Comparison of ENCODE assay signal across 8 mouse cellular contexts in genomic region chr15:102421437-102421836, GRCm38 (mm10). TPM values are rescaled to one million over a fixed set of nuclear protein-coding genes. Genes with fewer than 3 reads are reported as not detected.
DNase-seq lines count a peak whose midpoint lies in the region; ATAC-seq and TF ChIP-seq lines count a peak whose summit lies in the region.

No protein-coding gene starts in this region.

- DNase-seq in hindbrain, embryonic 11.5 days (ENCODE audit: low spot score), result peak; percentile 69
- peak; percentile 48 for DNase-seq in thymus, adult 2 months
- no peak for DNase-seq in thymus, postnatal 36 days
- peak; percentile 50 for DNase-seq in c-Kit-negative CD71-positive TER-119-positive erythroid progenitor cells, embryonic 14.5 days (ENCODE audit: low read depth, low spot score)
- peak; percentile 70 for DNase-seq in lung, postnatal 25 days (ENCODE audit: low spot score)
- no peak for DNase-seq in urinary bladder, postnatal 10 days (ENCODE audit: low spot score)
- no peak for DNase-seq in adrenal gland, adult 8-10 months

- H3K27me3 ChIP-seq in hindbrain, embryonic 11.5 days (ENCODE audit: control insufficient read depth, insufficient read depth, low read length), result no peaks in the 10 kb centered on the region
- no peaks in the 10 kb centered on the region for H3K27me3 ChIP-seq in hindbrain, embryonic 13.5 days
- H3K27me3 ChIP-seq in thymus, adult 2 months (ENCODE audit: control insufficient read depth, insufficient read depth, low read length), result no peaks in the 10 kb centered on the region

- TF ChIP-seq POLR2A in thymus, adult 2 months (IDR thresholded peaks at IDR 0.05; ENCODE audit: control insufficient read depth, extremely low read depth, insufficient read depth, low read length, poor library complexity), result no peak

- H3K36me3 ChIP-seq in hindbrain, embryonic 11.5 days (ENCODE audit: control insufficient read depth, insufficient read depth, low read length), result no peaks in the 10 kb centered on the region
- H3K36me3 ChIP-seq in hindbrain, embryonic 13.5 days, result peaks cover 24% of the 10 kb centered on the region
- H3K36me3 ChIP-seq in thymus, adult 2 months (ENCODE audit: control insufficient read depth, insufficient read depth, low read length), result peaks cover 24% of the 10 kb centered on the region

- H3K9ac ChIP-seq in hindbrain, embryonic 11.5 days (ENCODE audit: low read depth, low read length), result no peak overlapping the region
- H3K9ac ChIP-seq in hindbrain, embryonic 13.5 days, result no peak overlapping the region

- H3K4me3 ChIP-seq in hindbrain, embryonic 11.5 days (ENCODE audit: low read depth, low read length), result no peak overlapping the region
- H3K4me3 ChIP-seq in hindbrain, embryonic 13.5 days, result no peak overlapping the region
- H3K4me3 ChIP-seq in thymus, adult 2 months (ENCODE audit: control insufficient read depth, insufficient read depth, low read length), result no peak overlapping the region

- no peaks in the 10 kb centered on the region for H3K4me1 ChIP-seq in hindbrain, embryonic 11.5 days (replicated peaks; ENCODE audit: control insufficient read depth, insufficient read depth, low read length)
- H3K4me1 ChIP-seq in hindbrain, embryonic 13.5 days (replicated peaks), result peaks cover 5% of the 10 kb centered on the region; the same call in 1 of the 2 replicates
- H3K4me1 ChIP-seq in thymus, adult 2 months (replicated peaks; ENCODE audit: control insufficient read depth, insufficient read depth, low read length), result no peaks in the 10 kb centered on the region

- 64% methylated on average over 3 of the region's 3 CpGs for WGBS in hindbrain, embryonic 11.5 days
- 58% methylated on average over 3 of the region's 3 CpGs for WGBS in hindbrain, embryonic 13.5 days
- WGBS in thymus, adult 2 months, result 51% methylated on average over 3 of the region's 3 CpGs

- ATAC-seq in hindbrain, embryonic 11.5 days (ENCODE audit: low FRiP score), result no peak
- no peak for ATAC-seq in hindbrain, embryonic 13.5 days (ENCODE audit: low FRiP score)

- H3K4me2 ChIP-seq in hindbrain, embryonic 11.5 days (replicated peaks; ENCODE audit: low read depth, low read length), result no peak overlapping the region
- no peak overlapping the region for H3K4me2 ChIP-seq in hindbrain, embryonic 13.5 days

- no peaks in the 10 kb centered on the region for H3K9me3 ChIP-seq in hindbrain, embryonic 11.5 days (ENCODE audit: control insufficient read depth, low read length)
- no peaks in the 10 kb centered on the region for H3K9me3 ChIP-seq in hindbrain, embryonic 13.5 days

- no peak for TF ChIP-seq CTCF in thymus, adult 2 months (IDR thresholded peaks at IDR 0.05; ENCODE audit: borderline replicate concordance, control insufficient read depth, extremely low read depth, insufficient read depth, low read length, poor library complexity)

- H3K27ac ChIP-seq in hindbrain, embryonic 11.5 days (ENCODE audit: low read depth, low read length), result no peak overlapping the region
- no peak overlapping the region for H3K27ac ChIP-seq in hindbrain, embryonic 13.5 days
- no peak overlapping the region for H3K27ac ChIP-seq in thymus, adult 2 months (ENCODE audit: control insufficient read depth, insufficient read depth, low read length)

RNA-seq across cellular contexts. Expression of gene Sp1, which starts 15.5 kb away (rescaled TPM):
- 10.5 and 11.5 TPM in 2 replicates for polyA plus RNA-seq in hindbrain, embryonic 11.5 days (2014; fragmentation: Nextera tagmentation; extraction: Ambion mirVana)
- 4.6 and 6.0 TPM in 2 replicates for polyA plus RNA-seq in hindbrain, embryonic 13.5 days (2015; fragmentation: Nextera tagmentation; extraction: Ambion mirVana)
- 45.0 and 52.1 TPM in 2 replicates for polyA plus RNA-seq in thymus, adult 2 months (2012; rRNA removed)
- 10 to 100 TPM; 75.8 to 97.0 (median 91.9) TPM for total RNA-seq in adrenal gland, adult 8-10 months (2022)

RNA-seq across cellular contexts. Expression of gene Amhr2, which starts 23.7 kb away (rescaled TPM):
- 0.28 and 0.46 TPM in 2 replicates for polyA plus RNA-seq in hindbrain, embryonic 11.5 days (2014; fragmentation: Nextera tagmentation; extraction: Ambion mirVana)
- polyA plus RNA-seq in hindbrain, embryonic 13.5 days (2015; fragmentation: Nextera tagmentation; extraction: Ambion mirVana), result 0.14 and 0.40 TPM in 2 replicates
- 0.65 and 1.7 TPM in 2 replicates for polyA plus RNA-seq in thymus, adult 2 months (2012; rRNA removed)
- 1 to 10 TPM; 1.1 to 1.9 (median 1.6) TPM for total RNA-seq in adrenal gland, adult 8-10 months (2022)

RNA-seq across cellular contexts. Expression of gene Prr13, which starts 37.4 kb away (rescaled TPM):
- 108 and 118 TPM in 2 replicates for polyA plus RNA-seq in hindbrain, embryonic 11.5 days (2014; fragmentation: Nextera tagmentation; extraction: Ambion mirVana)
- polyA plus RNA-seq in hindbrain, embryonic 13.5 days (2015; fragmentation: Nextera tagmentation; extraction: Ambion mirVana), result 107 and 109 TPM in 2 replicates
- polyA plus RNA-seq in thymus, adult 2 months (2012; rRNA removed), result 109 and 123 TPM in 2 replicates
- total RNA-seq in adrenal gland, adult 8-10 months (2022), result 100 to 1,000 TPM in 2 of 4 experiments, 10 to 100 TPM in 2; 71.8 to 170 (median 96.4) TPM

RNA-seq across cellular contexts. Expression of gene Pcbp2, which starts 48.9 kb away (rescaled TPM):
- polyA plus RNA-seq in hindbrain, embryonic 11.5 days (2014; fragmentation: Nextera tagmentation; extraction: Ambion mirVana), result 238 and 273 TPM in 2 replicates
- 148 and 150 TPM in 2 replicates for polyA plus RNA-seq in hindbrain, embryonic 13.5 days (2015; fragmentation: Nextera tagmentation; extraction: Ambion mirVana)
- 846 and 935 TPM in 2 replicates for polyA plus RNA-seq in thymus, adult 2 months (2012; rRNA removed)
- total RNA-seq in adrenal gland, adult 8-10 months (2022), result 100 to 1,000 TPM; 594 to 678 (median 630) TPM

RNA-seq across cellular contexts. Expression of gene Sp7, which starts 54.5 kb away (rescaled TPM):
- polyA plus RNA-seq in hindbrain, embryonic 11.5 days (2014; fragmentation: Nextera tagmentation; extraction: Ambion mirVana), result 0.73 and 0.99 TPM in 2 replicates
- polyA plus RNA-seq in hindbrain, embryonic 13.5 days (2015; fragmentation: Nextera tagmentation; extraction: Ambion mirVana), result 1.1 and 1.2 TPM in 2 replicates
- 0.13 and 0.23 TPM in 2 replicates for polyA plus RNA-seq in thymus, adult 2 months (2012; rRNA removed)
- total RNA-seq in adrenal gland, adult 8-10 months (2022), result under 1 TPM; 0.17 to 0.48 (median 0.33) TPM

Comparison
In these comparisons a context has a peak if more than half of its experiments do, and no peak if none do; other contexts are left out.
1. DNase-seq: peak in hindbrain, embryonic 11.5 days (single experiment), thymus, adult 2 months (single experiment), c-Kit-negative CD71-positive TER-119-positive erythroid progenitor cells, embryonic 14.5 days (single experiment) and lung, postnatal 25 days (single experiment); none in thymus, postnatal 36 days (0 of 2), urinary bladder, postnatal 10 days (single experiment) and adrenal gland, adult 8-10 months (single experiment).